Mouse (Mus musculus) MEL (cell line): ENCODE data around the gene Otulinl. TPM values are rescaled to one million over a fixed set of nuclear protein-coding genes. Genes with fewer than 3 reads are reported as not detected.
A peak's percentile ranks its signal among the peaks of the same experiment; 100 is the strongest.

Experiments
- DNase-seq: peaks from one replicate; pipeline ENCODE4 v3.0.0; 2011; ENCODE audit warnings: low read depth, low spot score
- H3K27ac ChIP-seq: 2 replicates; pipeline ENCODE4 v1.5.1; 2012; ENCODE audit warnings: low read depth, mild to moderate bottlenecking, control low read depth, low read length, moderate library complexity; ENCODE audit not compliant: control insufficient read depth
- H3K27me3 ChIP-seq, 2 experiments: fragments of 150-350 bp in 1 of 2; sonication (generic) in 1 of 2; 2 replicates each; pipeline ENCODE4 v1.6.1; 2012; ENCODE audit warnings: low read length in 2 of 2, mild to moderate bottlenecking in 2 of 2, improper control_type of control experiment in 1 of 2, moderate library complexity in 1 of 2; ENCODE audit not compliant: insufficient read depth in 2 of 2, control insufficient read depth in 1 of 2
- H3K36me3 ChIP-seq, 2 experiments: 2 replicates each; pipeline ENCODE4 v1.6.1; 2012 to 2014; ENCODE audit warnings: low read length in 2 of 2, improper control_type of control experiment in 1 of 2, inconsistent platforms in 1 of 2, mild to moderate bottlenecking in 1 of 2; ENCODE audit not compliant: insufficient read depth in 2 of 2, control insufficient read depth in 1 of 2
- H3K4me1 ChIP-seq, 2 experiments: fragments of 150-350 bp in 1 of 2; sonication (generic) in 1 of 2; 2 replicates each; pipeline ENCODE4 v1.6.1; 2012; ENCODE audit warnings: low read length in 2 of 2, improper control_type of control experiment in 1 of 2, mild to moderate bottlenecking in 1 of 2; ENCODE audit not compliant: insufficient read depth in 2 of 2, control insufficient read depth in 1 of 2
- H3K4me3 ChIP-seq, 2 experiments: fragments of 150-350 bp in 1 of 2; sonication (generic) in 1 of 2; 2 replicates each; pipeline ENCODE4 v1.5.1; 2012; ENCODE audit warnings: low read depth in 2 of 2, low read length in 2 of 2, mild to moderate bottlenecking in 2 of 2, moderate library complexity in 2 of 2, control low read depth in 1 of 2, improper control_type of control experiment in 1 of 2; ENCODE audit not compliant: control insufficient read depth in 1 of 2, insufficient read depth in 1 of 2
- H3K79me2 ChIP-seq: 2 replicates; pipeline ENCODE4 v1.6.1; 2012; ENCODE audit warnings: mild to moderate bottlenecking, low read length, moderate library complexity; ENCODE audit not compliant: control insufficient read depth, poor library complexity, insufficient read depth
- H3K9ac ChIP-seq: 2 replicates; pipeline ENCODE4 v1.6.1; 2012; ENCODE audit warnings: low read depth, mild to moderate bottlenecking, control low read depth, low read length, moderate library complexity; ENCODE audit not compliant: control insufficient read depth, poor library complexity, severe bottlenecking
- H3K9me3 ChIP-seq: fragments of 150-350 bp; sonication (generic); replicated peaks from 2 replicates; pipeline ENCODE4 v1.6.1; 2012; ENCODE audit warnings: mild to moderate bottlenecking, low read length, improper control_type of control experiment, moderate library complexity; ENCODE audit not compliant: insufficient read depth
- CHD2 ChIP-seq: IDR thresholded peaks from 2 replicates; pipeline ENCODE4 v1.6.1; 2011; ENCODE audit warnings: low read length, improper control_type of control experiment
- E2F4 ChIP-seq: IDR thresholded peaks from 2 replicates; pipeline ENCODE4 v1.6.1; 2011; ENCODE audit warnings: low read depth, low read length, improper control_type of control experiment, borderline replicate concordance
- EP300 ChIP-seq, 2 experiments: IDR thresholded peaks; 2 replicates each; pipeline ENCODE4 v1.6.1; 2011; ENCODE audit warnings: improper control_type of control experiment in 2 of 2, low read length in 2 of 2, low read depth in 1 of 2, mild to moderate bottlenecking in 1 of 2
- GATA1 ChIP-seq: IDR thresholded peaks from 2 replicates; pipeline ENCODE4 v1.6.1; 2011; ENCODE audit warnings: low read depth, low read length, improper control_type of control experiment
- JUND ChIP-seq: IDR thresholded peaks from 2 replicates; pipeline ENCODE4 v1.6.1; 2011; ENCODE audit warnings: low read depth, mild to moderate bottlenecking, improper control_type of control experiment, low read length
- MAZ ChIP-seq: IDR thresholded peaks from 2 replicates; pipeline ENCODE4 v1.6.1; 2012; ENCODE audit warnings: low read depth, mild to moderate bottlenecking, inconsistent platforms, low read length, improper control_type of control experiment
- MEF2A ChIP-seq: IDR thresholded peaks from 2 replicates; pipeline ENCODE4 v1.6.1; 2014; ENCODE audit warnings: low read depth, mild to moderate bottlenecking, inconsistent platforms, low read length, improper control_type of control experiment; ENCODE audit not compliant: poor library complexity, insufficient replicate concordance, severe bottlenecking; ENCODE audit errors: extremely low read depth
- MXI1 ChIP-seq: IDR thresholded peaks from 2 replicates; pipeline ENCODE4 v1.6.1; 2011; ENCODE audit warnings: mild to moderate bottlenecking, low read depth, low read length, improper control_type of control experiment
- MYB ChIP-seq: IDR thresholded peaks from 2 replicates; pipeline ENCODE4 v1.6.1; 2011; ENCODE audit warnings: mild to moderate bottlenecking, low read depth, low read length, improper control_type of control experiment
- MYC ChIP-seq: IDR thresholded peaks from 2 replicates; pipeline ENCODE4 v1.6.1; 2011; ENCODE audit warnings: low read depth, mild to moderate bottlenecking, low read length, improper control_type of control experiment, moderate library complexity
- POLR2A ChIP-seq, 2 experiments: IDR thresholded peaks; 2 replicates each; pipeline ENCODE4 v1.6.1; 2011 to 2012; ENCODE audit warnings: low read length in 2 of 2, mild to moderate bottlenecking in 2 of 2, control low read depth in 1 of 2, improper control_type of control experiment in 1 of 2, low read depth in 1 of 2, moderate library complexity in 1 of 2; ENCODE audit not compliant: control insufficient read depth in 1 of 2, insufficient read depth in 1 of 2, poor library complexity in 1 of 2
- POLR2AphosphoS5 ChIP-seq: IDR thresholded peaks from 2 replicates; pipeline ENCODE4 v1.6.1; 2012; ENCODE audit warnings: low read depth, borderline replicate concordance, mild to moderate bottlenecking, inconsistent platforms, low read length, moderate library complexity, mixed read lengths
- RAD21 ChIP-seq: IDR thresholded peaks from 2 replicates; pipeline ENCODE4 v1.6.1; 2011; ENCODE audit warnings: mild to moderate bottlenecking, low read depth, low read length, improper control_type of control experiment
- TBP ChIP-seq: IDR thresholded peaks from 2 replicates; pipeline ENCODE4 v1.8.0; 2011; ENCODE audit warnings: low read depth, low read length, improper control_type of control experiment
- ZMIZ1 ChIP-seq: IDR thresholded peaks from 2 replicates; pipeline ENCODE4 v1.6.1; 2012; ENCODE audit warnings: low read depth, mild to moderate bottlenecking, inconsistent platforms, low read length, improper control_type of control experiment, moderate library complexity
- polyA plus RNA-seq, 2 experiments: library from polyadenylated mRNA; stranded (reverse) in 1 of 2; unstranded in 1 of 2; fragments of >175 nt in 1 of 2; fragments of >200 nt in 1 of 2; gene quantifications; 2 replicates each; pipeline versions ENCODE4 v1.2.1 to v1.2.4; 2012; ENCODE audit warnings: low replicate concordance in 2 of 2, low read depth in 1 of 2; ENCODE audit not compliant: insufficient read length in 2 of 2, insufficient read depth in 1 of 2, missing spikeins in 1 of 2
- total RNA-seq: library from RNA; depleted of rRNA; stranded (reverse); fragments of 300-350 nt; gene quantifications from 2 replicates; pipeline ENCODE4 v1.2.3, GENCODE M21; 2012

Gene Otulinl
- total and polyA plus RNA-seq, 3 experiments = 0.14 to 0.50 TPM; not detected in 1

DNA sequence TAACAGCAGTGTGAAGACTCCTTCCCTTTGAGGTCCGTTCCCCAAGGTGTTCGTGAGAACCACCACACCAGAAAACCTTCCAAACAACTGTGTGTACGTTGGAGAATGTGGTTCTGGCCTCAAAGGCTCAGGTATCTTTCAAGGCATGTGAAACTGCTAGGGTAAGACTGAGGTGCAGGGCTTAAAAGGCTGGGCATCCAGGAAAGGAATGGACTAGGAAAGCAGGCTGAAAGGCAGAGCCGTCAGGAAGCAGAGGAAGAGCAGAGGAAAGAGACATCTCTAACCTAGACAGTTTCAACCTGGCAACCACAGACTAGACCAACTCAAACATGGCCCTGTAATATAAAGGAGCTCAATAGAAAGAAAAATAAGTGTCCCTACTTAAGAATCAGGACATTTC lies 52.3 kb downstream of the Otulinl start:
- no peak for TF ChIP-seq POLR2A (IDR thresholded peaks at IDR 0.05; ENCODE audit: control insufficient read depth in 1 of 2, insufficient read depth in 1 of 2, low read depth in 1 of 2, low read length in 2 of 2, poor library complexity in 1 of 2)
- TF ChIP-seq MXI1 = no peak
- TF ChIP-seq ZMIZ1 = no peak
- no peak for TF ChIP-seq MYC
- no peak for TF ChIP-seq EP300 (IDR thresholded peaks at IDR 0.05; ENCODE audit: low read depth in 1 of 2, low read length in 2 of 2)
- no peak for TF ChIP-seq RAD21
- no peak for TF ChIP-seq CHD2
- Histone ChIP-seq H3K4me1 (peaks cover 16 to 28% of the 10 kb centered on the region in 2 experiments), H3K36me3 (peaks cover 6 to 45% of the 10 kb centered on the region in 2 experiments), H3K4me3 (peak overlapping the region; percentile 33 to 53), H3K9ac (peak overlapping the region; percentile 11), H3K9me3 (no peaks in the 10 kb centered on the region), H3K27me3 (no peaks in the 10 kb centered on the region), H3K79me2 (peaks cover 60% of the 10 kb centered on the region), H3K27ac (no peak overlapping the region)
- DNase-seq = no peak

DNA sequence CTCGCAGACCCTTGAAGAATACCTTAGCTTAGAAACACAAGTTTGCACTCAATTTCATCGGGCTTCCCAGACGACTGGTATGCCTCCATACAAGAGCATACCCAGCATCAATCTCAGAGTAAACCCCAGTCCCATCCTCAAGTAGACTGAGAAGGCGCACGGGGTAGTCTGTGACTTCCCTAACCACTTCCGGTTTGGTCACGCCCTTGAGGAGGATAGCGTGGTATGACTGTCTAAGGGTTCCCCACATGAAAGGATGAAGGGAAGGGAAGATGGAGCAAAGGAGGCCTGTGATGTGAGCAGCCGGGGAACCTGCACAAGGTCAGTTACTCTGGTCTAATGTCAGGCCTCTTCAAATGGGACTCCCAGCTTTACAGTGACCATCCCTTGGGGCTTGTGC lies 53.6 kb downstream of the Otulinl start:
- no peaks in the 10 kb centered on the region for H3K9me3 ChIP-seq
- H3K4me1 ChIP-seq = peaks cover 16 to 28% of the 10 kb centered on the region in 2 experiments
- no peak overlapping the region for H3K4me3 ChIP-seq
- no peak overlapping the region for H3K9ac ChIP-seq
- H3K27me3 ChIP-seq = no peaks in the 10 kb centered on the region
- TF ChIP-seq MEF2A = no peak
- TF ChIP-seq JUND = no peak
- no peak for TF ChIP-seq EP300 (IDR thresholded peaks at IDR 0.05; ENCODE audit: low read depth in 1 of 2, low read length in 2 of 2)
- no peak for TF ChIP-seq POLR2A (IDR thresholded peaks at IDR 0.05; ENCODE audit: control insufficient read depth in 1 of 2, insufficient read depth in 1 of 2, low read depth in 1 of 2, low read length in 2 of 2, poor library complexity in 1 of 2)
- TF ChIP-seq TBP = no peak
- TF ChIP-seq POLR2AphosphoS5 = no peak
- no peak for TF ChIP-seq E2F4
- peaks cover 68% of the 10 kb centered on the region for H3K79me2 ChIP-seq
- peak; percentile 45 for DNase-seq
- H3K27ac ChIP-seq = no peak overlapping the region
- peaks cover 6 to 45% of the 10 kb centered on the region in 2 experiments for H3K36me3 ChIP-seq

- Histone ChIP-seq H3K9me3 (no peaks in the 10 kb centered on the region), H3K27me3 (no peaks in the 10 kb centered on the region), H3K9ac (no peak overlapping the region), H3K36me3 (peaks cover 8 to 47% of the 10 kb centered on the region in 2 experiments), H3K79me2 (peaks cover 75% of the 10 kb centered on the region), H3K27ac (no peak overlapping the region), H3K4me3 (no peak overlapping the region), H3K4me1 (peaks cover 18 to 33% of the 10 kb centered on the region in 2 experiments)
- DNase-seq = no peak
- TF ChIP-seq MAZ = no peak
- no peak for TF ChIP-seq JUND
- TF ChIP-seq MYB = no peak
- TF ChIP-seq E2F4 = no peak
- TF ChIP-seq GATA1 = no peak
- TF ChIP-seq CHD2 = no peak
- TF ChIP-seq ZMIZ1 = no peak
Observed at GRCm38 (mm10) chr15:27626314-27626713, 55.1 kb downstream of the Otulinl start.
